Mouse (Mus musculus): ENCODE measurements around the gene Vps13d.

- no peak for TF ChIP-seq CTCF (IDR thresholded peaks at IDR 0.05; ENCODE audit: low read depth, low read length)
- no peak for TF ChIP-seq POLR2A (IDR thresholded peaks at IDR 0.05; ENCODE audit: insufficient read depth, low read length)
- TF ChIP-seq EP300 (IDR thresholded peaks at IDR 0.05; ENCODE audit: insufficient read depth, low read depth, low read length) = no peak
These were observed 196.7 kb downstream of the Vps13d start for GRCm38 (mm10) chr4:144997887-144998658.
